Mouse (Mus musculus) limb, embryonic 10.5 days (tissue): ENCODE measurements around the gene Cyp24a1. TPM values are rescaled to one million over a fixed set of nuclear protein-coding genes. Genes with fewer than 3 reads are reported as not detected.
A peak's percentile ranks its signal among the peaks of the same experiment; 100 is the strongest.

ENCODE experiments used
- DNase-seq: peaks from one replicate; pipeline ENCODE4 v3.0.0-alpha.2; 2017; ENCODE audit warnings: low spot score
- H3K27ac ChIP-seq: fragments of 300-500 bp; sonication (generic); 2 replicates; pipeline ENCODE4 v1.5.1; 2016; ENCODE audit warnings: mild to moderate bottlenecking
- H3K27me3 ChIP-seq: fragments of 300-500 bp; sonication (generic); 2 replicates; pipeline ENCODE4 v1.6.1; 2016; ENCODE audit warnings: low read depth, mild to moderate bottlenecking; ENCODE audit not compliant: poor library complexity, severe bottlenecking
- H3K36me3 ChIP-seq: fragments of 300-500 bp; sonication (generic); 2 replicates; pipeline ENCODE4 v1.6.1; 2016; ENCODE audit warnings: mild to moderate bottlenecking, moderate library complexity
- H3K4me1 ChIP-seq: fragments of 300-500 bp; sonication (generic); 2 replicates; pipeline ENCODE4 v1.6.1; 2016
- H3K4me3 ChIP-seq: fragments of 300-500 bp; sonication (generic); 2 replicates; pipeline ENCODE4 v1.5.1; 2016; ENCODE audit warnings: mild to moderate bottlenecking, moderate library complexity
- H3K9me3 ChIP-seq: fragments of 300-500 bp; sonication (generic); replicated peaks from 2 replicates; pipeline ENCODE4 v1.6.1; 2016; ENCODE audit warnings: mild to moderate bottlenecking
- WGBS: fragments of 180-500 bp; shearing (Covaris S2); methylation state at CpG from one replicate; pipeline ENCODE4 v1.1.7; 2016; 5-methylcytosine and 5-hydroxymethylcytosine counted together
- polyA plus RNA-seq: library from polyadenylated mRNA; unstranded; fragments of >200 nt; fragmentation: Nextera tagmentation; extraction: Ambion mirVana; gene quantifications from 2 replicates; pipeline ENCODE4 v1.2.1, GENCODE M21; 2016

The Cyp24a1 gene
- polyA plus RNA-seq, 1 experiment from 2014 or later: not detected

DNA sequence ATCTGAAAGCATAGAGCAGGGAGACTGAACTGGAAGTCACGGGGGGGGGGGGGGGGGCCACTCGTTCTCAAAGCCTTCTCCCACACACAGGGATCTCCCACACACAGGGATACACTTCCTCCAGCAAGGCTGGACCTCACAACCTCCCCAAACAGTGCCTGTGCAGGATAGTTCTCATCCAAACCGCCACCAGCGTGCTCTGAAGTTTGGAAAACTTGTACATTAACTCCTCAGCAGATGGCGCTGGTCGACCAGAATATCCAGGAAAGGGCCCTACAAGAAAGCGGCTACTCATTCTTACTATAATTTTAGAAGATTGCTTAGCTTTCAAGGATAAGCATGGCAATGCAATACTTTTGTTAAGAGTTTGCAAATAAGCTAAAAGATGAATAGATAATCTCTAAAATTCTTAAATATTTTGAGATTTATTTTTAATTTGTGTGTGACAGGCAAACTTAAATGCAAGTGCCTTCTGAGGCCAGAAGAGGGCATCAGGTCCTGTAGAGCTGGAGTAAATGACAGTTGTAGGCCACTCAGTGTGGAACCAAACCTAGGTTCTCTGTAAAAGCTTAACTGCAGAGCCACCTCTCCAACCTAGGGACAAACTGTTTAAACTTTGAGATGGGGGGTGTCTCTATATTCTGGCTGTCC, 23.5 kb upstream of the Cyp24a1 start:
- H3K36me3 ChIP-seq: peaks cover 41% of the 10 kb centered on the region
- peaks cover 20% of the 10 kb centered on the region for H3K4me1 ChIP-seq
- no peaks in the 10 kb centered on the region for H3K27me3 ChIP-seq
- no peak overlapping the region for H3K27ac ChIP-seq
- 14% methylated on average over 7 of the region's 7 CpGs for WGBS
- H3K9me3 ChIP-seq: no peaks in the 10 kb centered on the region
- H3K4me3 ChIP-seq: no peak overlapping the region
- peak; percentile 71 for DNase-seq

DNA sequence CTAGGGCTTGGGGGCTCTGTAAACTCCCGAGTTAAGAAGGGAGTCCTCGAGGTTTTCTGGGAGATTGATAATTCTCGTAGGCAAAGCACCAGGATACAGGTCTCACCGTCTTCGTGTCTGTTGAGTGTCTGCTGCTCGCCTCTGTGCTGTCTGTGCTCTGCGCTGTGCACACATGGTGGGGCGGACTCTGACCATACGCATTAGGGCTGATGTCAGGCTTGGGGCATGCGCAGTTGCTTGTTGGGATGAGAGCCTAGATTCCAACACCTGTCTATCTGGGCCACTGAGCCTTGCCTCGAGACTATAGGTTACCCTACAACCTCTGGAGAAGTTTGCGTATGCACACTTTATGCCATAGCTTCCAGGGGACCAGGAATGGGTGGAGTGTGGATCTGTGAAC, 16.8 kb upstream of the Cyp24a1 start:
- H3K27me3 ChIP-seq: no peaks in the 10 kb centered on the region
- H3K4me1 ChIP-seq: peaks cover 30% of the 10 kb centered on the region
- WGBS: 94% methylated on average over 12 of the region's 12 CpGs

DNA sequence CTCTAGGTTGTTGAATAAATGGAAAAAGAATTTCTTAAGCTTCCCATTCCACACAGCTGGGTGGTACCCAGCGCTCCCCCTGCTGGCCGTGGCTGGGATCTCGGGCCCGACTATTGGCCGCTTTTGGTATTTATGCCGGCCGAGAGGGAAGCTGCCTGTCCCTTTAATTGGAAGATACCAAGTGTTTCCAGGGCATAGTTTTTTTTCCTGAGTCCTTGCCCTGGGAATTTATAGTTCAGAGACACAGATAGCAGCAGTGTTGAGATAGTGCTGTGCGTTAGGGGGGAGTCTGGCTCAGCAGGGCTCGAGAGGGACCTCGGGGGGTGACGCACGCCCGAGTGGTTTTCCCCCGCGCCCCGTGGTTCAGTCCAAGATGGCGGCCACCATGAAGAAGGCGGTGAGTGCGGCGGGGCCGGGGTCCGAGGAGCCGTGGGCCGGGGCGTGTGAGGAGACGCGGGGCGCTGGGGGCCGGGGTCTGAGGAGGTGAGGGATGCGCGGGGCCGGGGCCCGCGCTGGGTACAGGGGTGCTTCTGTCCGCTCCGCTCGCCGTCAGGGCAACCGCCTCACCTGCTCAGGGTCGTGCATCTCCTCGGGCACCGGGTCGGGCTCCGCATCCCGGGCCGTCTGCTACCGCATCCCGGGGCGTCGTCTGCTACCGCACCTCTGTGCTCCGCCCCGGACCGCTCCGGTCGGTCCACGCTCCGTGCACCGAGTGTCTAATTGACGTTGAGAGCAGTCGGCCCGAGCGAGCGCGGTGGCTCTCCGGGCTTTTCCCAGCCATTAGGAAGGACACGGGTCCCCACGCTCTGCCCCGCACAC, 14.3 kb upstream of the Cyp24a1 start:
- Histone ChIP-seq H3K9me3 (no peaks in the 10 kb centered on the region), H3K27ac (peak overlapping the region; percentile 100), H3K27me3 (no peaks in the 10 kb centered on the region; the same call in 1 of the 2 replicates), H3K4me1 (peaks cover 25% of the 10 kb centered on the region), H3K4me3 (peak overlapping the region; percentile 96), H3K36me3 (peaks cover 20% of the 10 kb centered on the region)
- peak; percentile 93 for DNase-seq
- WGBS: under 1% methylated on average over 64 of the region's 69 CpGs

More for the DNA sequence above, 16.8 kb upstream of the Cyp24a1 start:
- Histone ChIP-seq H3K27ac (no peak overlapping the region), H3K9me3 (no peaks in the 10 kb centered on the region), H3K36me3 (peaks cover 44% of the 10 kb centered on the region), H3K4me3 (no peak overlapping the region)
- DNase-seq: no peak

DNA sequence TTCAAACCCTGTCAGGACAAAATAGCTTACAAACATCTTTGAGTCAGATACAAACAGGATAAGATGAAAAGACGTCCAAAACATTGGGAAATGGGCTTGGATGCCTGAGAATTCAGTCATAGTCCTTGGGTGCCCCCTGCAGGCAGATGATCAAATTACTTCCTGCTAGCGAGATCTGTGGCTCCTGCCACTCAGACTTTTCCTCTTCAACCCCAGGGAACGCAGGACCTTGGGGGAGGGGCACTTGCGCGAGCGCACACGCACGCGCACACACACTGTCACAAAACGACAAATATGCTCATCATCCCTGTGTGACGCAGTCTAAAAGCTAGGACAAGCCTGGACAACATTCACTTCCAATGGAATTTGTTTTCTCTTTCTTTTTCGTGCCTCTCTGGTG, 11.9 kb upstream of the Cyp24a1 start:
- peak; percentile 92 for DNase-seq
- H3K9me3 ChIP-seq: no peaks in the 10 kb centered on the region
- no peak overlapping the region for H3K27ac ChIP-seq
- WGBS: 4% methylated on average over 12 of the region's 12 CpGs
- H3K4me3 ChIP-seq: peak overlapping the region; percentile 45
- peaks cover 4% of the 10 kb centered on the region; the same call in 1 of the 2 replicates for H3K27me3 ChIP-seq
- H3K4me1 ChIP-seq: peaks cover 24% of the 10 kb centered on the region
- H3K36me3 ChIP-seq: peaks cover 2% of the 10 kb centered on the region; the same call in 1 of the 2 replicates

DNA sequence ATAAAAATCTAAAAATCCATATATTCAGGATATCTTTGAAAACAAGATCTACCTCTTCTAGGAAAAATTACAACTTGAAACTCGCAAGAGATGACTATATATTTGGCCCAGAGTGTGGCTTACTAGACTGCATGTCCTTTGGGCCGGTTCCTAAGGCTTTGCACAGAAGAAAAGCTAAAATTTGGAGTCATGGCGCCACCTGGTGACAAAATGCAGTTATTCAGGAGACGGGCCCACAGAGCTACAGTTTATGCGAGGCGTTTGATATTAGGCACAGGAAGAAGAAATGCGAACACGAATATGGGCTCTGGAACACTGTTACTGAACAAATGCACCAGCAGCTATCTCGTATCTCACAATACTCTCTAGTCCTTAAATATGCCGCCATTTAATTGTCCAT, 10.8 kb upstream of the Cyp24a1 start:
- H3K4me3 ChIP-seq: no peak overlapping the region
- peak; percentile 81 for DNase-seq
- 15% methylated on average over 10 of the region's 10 CpGs for WGBS
- peaks cover 8% of the 10 kb centered on the region for H3K27me3 ChIP-seq
- H3K9me3 ChIP-seq: no peaks in the 10 kb centered on the region
- no peaks in the 10 kb centered on the region for H3K36me3 ChIP-seq
- no peak overlapping the region for H3K27ac ChIP-seq
- peaks cover 17% of the 10 kb centered on the region for H3K4me1 ChIP-seq

DNA sequence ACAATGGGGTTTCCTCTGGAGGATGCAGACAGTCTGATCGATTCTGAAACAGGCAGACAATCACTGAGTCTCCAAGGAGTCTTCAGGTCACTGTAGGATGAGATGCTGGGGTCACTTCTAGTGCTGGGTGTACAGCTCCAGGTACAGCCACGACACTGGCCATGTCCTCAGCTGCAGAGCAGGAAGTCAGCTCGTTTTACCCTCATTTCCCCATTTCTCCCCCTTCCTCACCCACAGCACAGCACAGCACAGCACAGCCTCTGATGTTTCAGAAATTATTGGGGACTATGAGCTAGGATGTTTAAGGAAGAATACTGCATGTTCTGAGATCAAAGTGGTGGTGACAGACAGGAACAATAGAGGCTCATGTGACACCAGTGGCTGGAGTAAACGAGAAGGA, 7.0 kb upstream of the Cyp24a1 start:
- WGBS: 41% methylated on average over 4 of the region's 4 CpGs
- DNase-seq: no peak
- Histone ChIP-seq H3K36me3 (no peaks in the 10 kb centered on the region), H3K4me3 (no peak overlapping the region), H3K27me3 (peaks cover 25% of the 10 kb centered on the region), H3K27ac (no peak overlapping the region), H3K9me3 (no peaks in the 10 kb centered on the region), H3K4me1 (peaks cover 4% of the 10 kb centered on the region)

DNA sequence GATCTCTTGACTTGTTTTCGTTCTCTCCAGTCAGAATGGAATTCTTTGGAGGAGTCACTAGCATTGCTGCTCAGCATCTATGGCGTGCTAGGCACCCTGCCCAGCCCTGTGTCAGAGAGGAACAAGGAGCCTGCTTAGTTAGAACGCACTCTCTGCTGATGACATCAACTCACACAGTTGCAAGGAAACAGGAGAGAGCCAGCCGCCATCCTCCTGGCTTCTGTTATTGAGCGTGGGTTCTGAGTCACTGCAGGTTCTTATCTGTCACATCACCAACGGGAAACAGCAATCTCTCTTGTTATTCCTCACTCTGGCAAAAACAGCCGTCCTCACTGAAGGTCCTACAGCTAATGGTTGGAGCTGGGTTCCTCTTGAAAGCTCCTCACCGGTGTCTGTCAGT, 6.4 kb upstream of the Cyp24a1 start:
- WGBS: 54% methylated on average over 8 of the region's 8 CpGs
- no peak overlapping the region for H3K4me3 ChIP-seq
- peaks cover 32% of the 10 kb centered on the region for H3K27me3 ChIP-seq
- H3K4me1 ChIP-seq: peaks cover 2% of the 10 kb centered on the region; the same call in 1 of the 2 replicates
- DNase-seq: no peak
- no peaks in the 10 kb centered on the region for H3K9me3 ChIP-seq
- no peaks in the 10 kb centered on the region for H3K36me3 ChIP-seq
- H3K27ac ChIP-seq: no peak overlapping the region

DNA sequence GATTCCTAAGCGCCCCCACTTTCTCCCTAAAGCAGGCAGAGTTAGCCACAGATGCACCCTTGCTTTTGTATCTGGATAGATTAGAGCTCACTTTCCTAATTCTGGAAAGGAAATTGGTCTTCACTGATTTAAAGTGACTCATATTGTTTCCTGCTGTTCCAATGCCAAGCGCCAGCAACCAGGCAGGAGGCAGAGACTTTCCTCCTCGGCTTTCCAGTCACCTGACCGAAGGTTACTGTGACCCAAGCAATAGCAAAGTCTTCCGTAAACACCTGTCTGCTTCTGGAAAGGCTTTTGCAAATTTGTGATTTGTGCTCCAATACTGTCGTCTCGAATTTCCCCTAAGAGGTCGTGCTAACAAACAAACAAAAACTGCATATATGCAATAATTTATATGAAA, 1.1 kb upstream of the Cyp24a1 start:
- Histone ChIP-seq H3K27me3 (peaks cover 77% of the 10 kb centered on the region), H3K9me3 (no peaks in the 10 kb centered on the region), H3K4me3 (no peak overlapping the region), H3K36me3 (no peaks in the 10 kb centered on the region), H3K27ac (no peak overlapping the region), H3K4me1 (peaks cover 30% of the 10 kb centered on the region)
- no peak for DNase-seq
- WGBS: 17% methylated on average over 8 of the region's 8 CpGs

DNA sequence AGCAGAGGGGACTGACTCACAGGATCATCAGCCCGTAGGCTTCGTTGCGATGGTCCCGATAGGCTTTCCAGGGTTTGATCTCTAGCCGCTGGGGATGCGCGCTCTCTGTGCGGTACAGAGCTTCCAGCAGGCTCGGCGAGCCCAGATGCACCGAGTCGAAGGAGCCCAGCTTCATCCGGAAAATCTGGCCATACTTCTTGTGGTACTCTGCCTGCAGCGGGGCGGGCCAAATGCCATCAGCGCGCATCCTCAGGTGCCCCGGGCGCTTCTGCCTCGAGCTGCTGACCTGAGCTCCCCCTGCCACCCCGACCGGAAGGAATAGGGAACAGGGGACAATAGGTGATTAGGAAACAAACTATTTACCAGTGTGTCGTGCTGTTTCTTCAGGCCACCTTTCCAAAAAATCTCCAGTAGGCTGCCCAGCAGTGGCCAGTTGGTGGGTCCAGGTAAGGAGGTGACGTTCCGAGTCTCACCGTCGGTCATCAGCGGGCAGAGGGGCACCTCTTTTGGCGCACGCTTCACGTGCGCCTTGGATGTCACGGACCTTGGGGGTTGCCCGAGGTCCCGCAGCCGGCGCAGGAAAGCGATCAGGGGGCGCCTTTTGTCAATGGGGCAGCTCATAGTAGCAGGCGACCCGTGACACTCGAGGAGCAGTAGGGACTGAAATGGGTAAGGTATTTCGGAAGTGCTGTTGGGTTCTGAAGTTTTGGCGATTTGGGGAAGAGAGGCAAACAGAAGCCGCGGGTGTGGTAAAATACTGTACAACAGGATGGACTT, 603 bp downstream of the Cyp24a1 start, which contains the start of gene Pfdn4:
Pfdn4 (plus strand) TSS at position 275 of the 777 bp plus-strand sequence.
- DNase-seq: peak; percentile 63
- no peaks in the 10 kb centered on the region for H3K9me3 ChIP-seq
- H3K27ac ChIP-seq: no peak within 1 kb of the TSS
- no peaks in the 10 kb centered on the region for H3K36me3 ChIP-seq
- peaks cover 30% of the 10 kb centered on the region for H3K4me1 ChIP-seq
- WGBS: under 1% methylated on average over 46 of the region's 46 CpGs
- H3K4me3 ChIP-seq: peak within 1 kb of the TSS; percentile 47
- H3K27me3 ChIP-seq: peaks cover 87% of the 10 kb centered on the region

DNA sequence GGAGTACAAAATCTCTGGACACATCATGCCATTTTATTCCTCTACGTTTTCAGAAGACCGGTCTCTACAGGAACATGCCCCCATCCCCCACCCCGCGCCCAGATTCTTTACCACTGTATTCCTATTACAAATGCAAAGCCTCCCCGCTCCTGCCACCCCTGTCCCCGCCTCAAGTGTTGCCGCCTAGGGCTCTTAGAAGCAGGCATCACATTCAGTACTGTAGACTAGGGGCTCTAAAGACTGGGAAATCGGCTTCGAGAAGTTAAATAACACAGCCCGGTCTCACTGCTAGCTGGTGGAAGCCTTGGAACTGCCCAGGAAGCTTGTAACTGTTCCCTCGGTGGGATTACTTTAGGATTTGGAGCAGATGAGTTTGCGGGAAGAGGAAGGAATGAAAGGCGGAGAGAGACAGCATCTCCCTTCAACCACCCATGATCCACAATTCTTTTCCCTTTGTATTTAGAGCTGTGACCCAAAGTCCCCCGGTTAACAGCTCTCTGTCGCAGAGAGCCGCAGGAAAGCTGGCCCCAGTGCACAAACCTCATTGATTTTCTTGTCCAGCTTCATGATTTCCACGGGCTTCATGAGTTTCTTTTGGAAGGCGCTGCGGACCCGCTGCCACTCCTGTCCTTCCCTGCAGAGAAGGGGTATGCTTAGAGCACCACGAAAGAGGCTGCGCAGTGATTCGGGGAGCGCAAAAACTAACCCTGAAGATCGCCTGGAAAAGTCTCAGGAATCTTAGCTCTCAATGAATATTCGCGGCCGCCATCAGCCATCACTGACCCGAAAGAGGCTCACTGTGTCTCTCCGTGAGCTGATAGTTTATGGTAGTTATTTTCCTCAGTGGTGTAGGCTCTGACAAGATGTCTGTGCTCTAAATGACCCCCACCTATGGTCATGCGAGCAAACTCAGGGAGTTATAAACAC, 1.9 kb downstream of the Cyp24a1 start:
- no peaks in the 10 kb centered on the region for H3K9me3 ChIP-seq
- H3K4me1 ChIP-seq: peaks cover 30% of the 10 kb centered on the region
- H3K4me3 ChIP-seq: 0 out of 2 replicates have a peak overlapping the region, but pooled peaks have one; percentile 10
- H3K27ac ChIP-seq: no peak overlapping the region
- H3K36me3 ChIP-seq: no peaks in the 10 kb centered on the region
- H3K27me3 ChIP-seq: peaks cover 92% of the 10 kb centered on the region
- peak; percentile 57 for DNase-seq
- WGBS: 5% methylated on average over 31 of the region's 31 CpGs

DNA sequence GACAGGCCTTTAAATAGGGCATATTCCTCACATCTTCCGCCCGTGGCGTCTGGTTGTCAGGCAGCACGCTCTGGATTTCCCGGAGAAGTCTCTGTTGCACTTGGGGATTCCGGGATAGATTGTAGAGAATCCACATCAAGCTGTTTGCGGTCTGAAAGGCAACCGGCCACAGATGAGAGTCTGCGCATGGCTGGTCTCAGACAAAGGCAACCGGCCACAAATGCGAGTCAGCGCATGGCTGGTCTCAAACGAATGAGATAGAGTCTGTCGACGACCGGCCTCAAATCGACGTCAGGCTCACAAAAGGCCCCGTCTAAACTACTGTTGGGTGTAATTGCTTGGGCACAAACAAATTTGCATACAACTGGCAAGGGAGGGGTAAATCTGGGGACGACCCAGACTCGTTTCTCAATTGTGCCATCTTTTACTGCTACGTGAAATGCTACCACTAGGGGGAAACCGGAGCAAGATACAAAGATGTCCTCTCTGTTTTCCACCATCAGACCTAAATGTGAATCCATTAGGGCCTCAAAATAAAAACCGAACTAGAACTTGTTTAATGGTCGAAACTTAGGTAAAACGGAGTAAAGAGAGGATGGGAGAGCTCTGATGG, 8.9 kb downstream of the Cyp24a1 start:
- Histone ChIP-seq H3K9me3 (no peaks in the 10 kb centered on the region), H3K27ac (no peak overlapping the region), H3K4me3 (no peak overlapping the region), H3K36me3 (no peaks in the 10 kb centered on the region), H3K27me3 (peaks cover 55% of the 10 kb centered on the region), H3K4me1 (peaks cover 5% of the 10 kb centered on the region; the same call in 1 of the 2 replicates)
- 65% methylated on average over 26 of the region's 26 CpGs for WGBS
- no peak for DNase-seq
